Mouse (Mus musculus) CH12.LX (cell line): ENCODE measurements around the gene Cfap44.

ENCODE experiments used
- CTCF ChIP-seq, 2 experiments: IDR thresholded peaks in 1 of 2; conservative IDR thresholded peaks in 1 of 2; 2 replicates each; pipeline ENCODE4 v1.5.1; 2011 to 2012; ENCODE audit warnings: low read depth in 2 of 2, low read length in 2 of 2, improper control_type of control experiment in 1 of 2, inconsistent platforms in 1 of 2, mild to moderate bottlenecking in 1 of 2, moderate library complexity in 1 of 2
- E2F4 ChIP-seq: IDR thresholded peaks from 2 replicates; pipeline ENCODE4 v1.6.1; 2011; ENCODE audit warnings: low read depth, low read length, improper control_type of control experiment; ENCODE audit not compliant: insufficient replicate concordance
- HCFC1 ChIP-seq: IDR thresholded peaks from 2 replicates; pipeline ENCODE4 v1.6.1; 2012; ENCODE audit warnings: low read depth, mild to moderate bottlenecking, inconsistent platforms, low read length, improper control_type of control experiment
- MAZ ChIP-seq: IDR thresholded peaks from 2 replicates; pipeline ENCODE4 v1.6.1; 2012; ENCODE audit warnings: low read depth, mild to moderate bottlenecking, inconsistent platforms, low read length, improper control_type of control experiment, moderate library complexity
- MEF2A ChIP-seq: IDR thresholded peaks from 2 replicates; pipeline ENCODE4 v1.6.1; 2014; ENCODE audit warnings: low read depth, mild to moderate bottlenecking, inconsistent platforms, low read length, improper control_type of control experiment, borderline replicate concordance
- MXI1 ChIP-seq: IDR thresholded peaks from 2 replicates; pipeline ENCODE4 v1.6.1; 2011; ENCODE audit warnings: mild to moderate bottlenecking, low read depth, low read length, improper control_type of control experiment
- POLR2A ChIP-seq: IDR thresholded peaks from 2 replicates; pipeline ENCODE4 v1.6.1; 2011; ENCODE audit warnings: low read depth, mild to moderate bottlenecking, improper control_type of control experiment, low read length
- SIN3A ChIP-seq: IDR thresholded peaks from 2 replicates; pipeline ENCODE4 v1.6.1; 2012; ENCODE audit warnings: low read length, improper control_type of control experiment, inconsistent platforms
- SMC3 ChIP-seq: IDR thresholded peaks from 2 replicates; pipeline ENCODE4 v1.6.1; 2011; ENCODE audit warnings: low read depth, low read length, improper control_type of control experiment
- TBP ChIP-seq: conservative IDR thresholded peaks from 2 replicates; pipeline ENCODE4 v1.6.1; 2011; ENCODE audit warnings: low read depth, low read length, improper control_type of control experiment
- UBTF ChIP-seq: IDR thresholded peaks from 2 replicates; pipeline ENCODE4 v1.6.1; 2012; ENCODE audit warnings: low read depth, mild to moderate bottlenecking, inconsistent platforms, low read length, improper control_type of control experiment, moderate library complexity
- USF1 ChIP-seq: IDR thresholded peaks from 2 replicates; pipeline ENCODE4 v1.6.1; 2014; ENCODE audit warnings: low read depth, mild to moderate bottlenecking, inconsistent platforms, low read length, improper control_type of control experiment
- ZKSCAN1 ChIP-seq: IDR thresholded peaks from 2 replicates; pipeline ENCODE4 v1.6.1; 2012; ENCODE audit warnings: low read depth, inconsistent platforms, low read length, improper control_type of control experiment, borderline replicate concordance

DNA sequence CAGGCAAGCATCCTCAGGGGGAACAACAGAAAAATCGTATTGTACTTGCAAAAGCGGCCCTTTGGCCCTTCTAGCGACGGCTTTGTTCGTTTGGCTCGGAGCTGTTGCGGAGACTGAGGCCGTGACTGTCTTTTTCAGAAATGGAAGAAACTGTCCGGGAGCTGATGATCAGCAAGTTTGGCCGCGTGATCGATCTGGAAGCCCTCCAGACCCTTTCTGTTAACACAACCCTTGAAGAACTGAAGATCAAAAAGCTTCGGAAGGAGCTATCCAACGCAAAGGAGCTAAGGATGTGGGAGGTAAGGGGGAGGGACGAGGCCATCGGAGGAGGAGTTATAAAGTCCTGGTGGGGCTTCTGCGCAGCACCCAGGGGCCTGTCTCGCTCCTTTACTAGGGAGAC is 84.2 kb downstream of the Cfap44 start:
- TF ChIP-seq MEF2A (no peak), SMC3 (no peak), MAZ (no peak), POLR2A (no peak), MXI1 (no peak), SIN3A (no peak), UBTF (no peak), HCFC1 (no peak), ZKSCAN1 (no peak), CTCF (conservative IDR thresholded peaks at IDR 0.05 in 1 of 2, IDR thresholded peaks at IDR 0.05 in 1 of 2; ENCODE audit: low read depth in 2 of 2, low read length in 2 of 2) (no peak), USF1 (no peak), TBP (no peak), E2F4 (no peak)
